Mouse (Mus musculus): ENCODE results near the gene Dpt. TPM values are rescaled to one million over a fixed set of nuclear protein-coding genes. Genes with fewer than 3 reads are reported as not detected.

The Dpt gene
- polyA plus RNA-seq, 1 experiment from 2014 or later = not detected

DNA sequence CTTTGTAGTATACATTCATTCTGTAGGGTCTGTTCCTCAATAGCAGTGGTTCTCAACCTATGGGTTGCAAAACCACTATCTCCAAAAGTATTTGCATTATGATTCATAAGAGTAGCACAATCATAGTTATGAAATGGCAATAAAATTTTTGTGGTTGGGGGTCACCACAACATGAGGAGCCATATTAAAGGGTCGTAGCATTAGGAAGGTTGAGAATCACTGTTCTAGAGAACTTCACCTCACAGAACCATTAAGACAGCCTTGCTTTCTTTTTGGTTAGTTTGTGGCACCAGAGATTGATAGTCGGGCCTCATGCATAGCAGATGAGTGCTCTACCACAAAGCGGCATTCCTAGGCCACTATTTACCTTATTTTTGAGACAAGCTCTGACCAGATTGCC, 68.2 kb downstream of the Dpt start:
- Histone ChIP-seq H3K27ac (ENCODE audit: low read depth, low read length) (no peak overlapping the region), H3K9me3 (replicated peaks; ENCODE audit: control insufficient read depth, low read length) (no peaks in the 10 kb centered on the region), H3K36me3 (ENCODE audit: control insufficient read depth, insufficient read depth, low read length) (no peaks in the 10 kb centered on the region), H3K27me3 (replicated peaks; ENCODE audit: control insufficient read depth, insufficient read depth, low read length) (no peaks in the 10 kb centered on the region), H3K4me2 (ENCODE audit: low read length) (no peak overlapping the region), H3K4me3 (ENCODE audit: low read depth, low read length) (no peak overlapping the region), H3K4me1 (ENCODE audit: control insufficient read depth, insufficient read depth, low read length) (no peaks in the 10 kb centered on the region), H3K9ac (ENCODE audit: low read length) (no peak overlapping the region)
- ATAC-seq = no peak
- 95% methylated on average over 3 of the region's 3 CpGs for WGBS
- DNase-seq (ENCODE audit: low spot score) = no peak

DNA sequence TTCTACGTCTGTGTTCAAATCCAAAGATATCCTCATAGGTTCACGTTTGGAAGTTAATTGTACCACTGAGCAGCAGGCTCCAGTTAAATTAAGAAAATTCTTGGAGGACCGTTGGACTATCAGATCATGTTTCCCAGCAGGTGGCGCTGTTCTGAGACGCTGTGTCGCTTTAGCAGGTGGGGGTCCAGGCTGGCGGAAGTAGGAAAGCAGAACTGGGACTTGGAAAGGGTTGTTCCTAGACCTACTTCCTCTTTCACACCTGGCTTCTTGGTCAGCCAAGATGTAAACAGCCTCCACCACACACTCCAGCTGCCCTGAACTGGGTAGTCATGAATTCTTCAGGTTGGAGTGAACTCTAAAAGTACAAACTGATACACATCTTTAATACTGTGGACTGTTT, 74.2 kb downstream of the Dpt start:
- H3K36me3 ChIP-seq (ENCODE audit: control insufficient read depth, insufficient read depth, low read length) = no peaks in the 10 kb centered on the region
- H3K9me3 ChIP-seq (replicated peaks; ENCODE audit: control insufficient read depth, low read length) = no peaks in the 10 kb centered on the region
- H3K27ac ChIP-seq (ENCODE audit: low read depth, low read length) = no peak overlapping the region
- no peak for ATAC-seq
- no peak overlapping the region for H3K4me2 ChIP-seq (ENCODE audit: low read length)
- peak; percentile 24 for DNase-seq (ENCODE audit: low spot score)
- WGBS = 56% methylated on average over 7 of the region's 7 CpGs
- no peak overlapping the region for H3K4me3 ChIP-seq (ENCODE audit: low read depth, low read length)
- no peak overlapping the region for H3K9ac ChIP-seq (ENCODE audit: low read length)
- no peaks in the 10 kb centered on the region for H3K27me3 ChIP-seq (replicated peaks; ENCODE audit: control insufficient read depth, insufficient read depth, low read length)
- no peaks in the 10 kb centered on the region for H3K4me1 ChIP-seq (ENCODE audit: control insufficient read depth, insufficient read depth, low read length)

Other genes starting within 250 kb of the Dpt start
- gene Xcl1, start 138.9 kb downstream of the Dpt start, polyA plus RNA-seq (2014; fragmentation: Nextera tagmentation; extraction: Ambion mirVana) = not detected in 2 replicates

Measured in forebrain, embryonic 14.5 days (tissue).